Mouse (Mus musculus): ENCODE measurements around the gene 1500011B03Rik. TPM values are rescaled to one million over a fixed set of nuclear protein-coding genes. Genes with fewer than 3 reads are reported as not detected.
A peak's percentile ranks its signal among the peaks of the same experiment; 100 is the strongest.

1500011B03Rik gene
- polyA plus RNA-seq, 1 experiment from 2014 or later, result 62.7 TPM

GRCm38 (mm10) chr5:114818124-114818523 lies 5.1 kb downstream of the 1500011B03Rik start:
- no peak for ATAC-seq (replicated peaks; ENCODE audit: insufficient number of reproducible peaks, low FRiP score, low TSS enrichment)
- 70% methylated on average over 10 of the region's 11 CpGs for WGBS (ENCODE audit: insufficient replicate concordance)
- no peaks in the 10 kb centered on the region for H3K36me3 ChIP-seq (ENCODE audit: control insufficient read depth, insufficient read depth, low read length)
- no peak overlapping the region for H3K4me3 ChIP-seq (ENCODE audit: low read depth, low read length)
- H3K27me3 ChIP-seq (ENCODE audit: control insufficient read depth, insufficient read depth, low read length), result no peaks in the 10 kb centered on the region
- no peaks in the 10 kb centered on the region for H3K4me1 ChIP-seq (ENCODE audit: control insufficient read depth, insufficient read depth, low read length)
- no peaks in the 10 kb centered on the region for H3K9me3 ChIP-seq (replicated peaks; ENCODE audit: control insufficient read depth, low read length)
- no peak overlapping the region for H3K4me2 ChIP-seq
- no peak overlapping the region for H3K9ac ChIP-seq (ENCODE audit: low read depth, low read length)
- H3K27ac ChIP-seq (ENCODE audit: low read depth, low read length), result no peak overlapping the region

- Histone ChIP-seq H3K9me3 (replicated peaks; ENCODE audit: control insufficient read depth, low read length) (no peaks in the 10 kb centered on the region), H3K27me3 (ENCODE audit: control insufficient read depth, insufficient read depth, low read length) (no peaks in the 10 kb centered on the region), H3K27ac (ENCODE audit: low read depth, low read length) (no peak overlapping the region), H3K4me1 (ENCODE audit: control insufficient read depth, insufficient read depth, low read length) (no peaks in the 10 kb centered on the region), H3K4me3 (ENCODE audit: low read depth, low read length) (no peak overlapping the region), H3K9ac (ENCODE audit: low read depth, low read length) (no peak overlapping the region), H3K36me3 (ENCODE audit: control insufficient read depth, insufficient read depth, low read length) (no peaks in the 10 kb centered on the region), H3K4me2 (no peak overlapping the region)
- no peak for ATAC-seq (replicated peaks; ENCODE audit: insufficient number of reproducible peaks, low FRiP score, low TSS enrichment)
- 66% methylated on average over 6 of the region's 6 CpGs for WGBS (ENCODE audit: insufficient replicate concordance)
Observed at GRCm38 (mm10) chr5:114816599-114816998, 6.7 kb downstream of the 1500011B03Rik start.

- Histone ChIP-seq H3K36me3 (ENCODE audit: control insufficient read depth, insufficient read depth, low read length) (no peaks in the 10 kb centered on the region), H3K4me2 (peak overlapping the region; percentile 73), H3K9ac (ENCODE audit: low read depth, low read length) (peak overlapping the region; percentile 84), H3K27ac (ENCODE audit: low read depth, low read length) (peak overlapping the region; percentile 46; the same call in 1 of the 2 replicates), H3K4me1 (ENCODE audit: control insufficient read depth, insufficient read depth, low read length) (no peaks in the 10 kb centered on the region), H3K4me3 (ENCODE audit: low read depth, low read length) (peak overlapping the region; percentile 84), H3K9me3 (replicated peaks; ENCODE audit: control insufficient read depth, low read length) (no peaks in the 10 kb centered on the region), H3K27me3 (ENCODE audit: control insufficient read depth, insufficient read depth, low read length) (no peaks in the 10 kb centered on the region)
- peak; percentile 88 for ATAC-seq (replicated peaks; ENCODE audit: insufficient number of reproducible peaks, low FRiP score, low TSS enrichment)
- WGBS (ENCODE audit: insufficient replicate concordance), result under 1% methylated on average over 48 of the region's 50 CpGs
Observed at GRCm38 (mm10) chr5:114813525-114814181, 9.6 kb downstream of the 1500011B03Rik start.

GRCm38 (mm10) chr5:114809826-114810225 lies 13.4 kb downstream of the 1500011B03Rik start:
- 83% methylated on average over 5 of the region's 5 CpGs for WGBS (ENCODE audit: insufficient replicate concordance)
- no peak overlapping the region for H3K9ac ChIP-seq (ENCODE audit: low read depth, low read length)
- no peaks in the 10 kb centered on the region for H3K9me3 ChIP-seq (replicated peaks; ENCODE audit: control insufficient read depth, low read length)
- no peak overlapping the region for H3K27ac ChIP-seq (ENCODE audit: low read depth, low read length)
- H3K4me2 ChIP-seq, result no peak overlapping the region
- no peaks in the 10 kb centered on the region for H3K36me3 ChIP-seq (ENCODE audit: control insufficient read depth, insufficient read depth, low read length)
- ATAC-seq (replicated peaks; ENCODE audit: insufficient number of reproducible peaks, low FRiP score, low TSS enrichment), result no peak
- H3K4me1 ChIP-seq (ENCODE audit: control insufficient read depth, insufficient read depth, low read length), result peaks cover 22% of the 10 kb centered on the region
- no peak overlapping the region for H3K4me3 ChIP-seq (ENCODE audit: low read depth, low read length)
- H3K27me3 ChIP-seq (ENCODE audit: control insufficient read depth, insufficient read depth, low read length), result no peaks in the 10 kb centered on the region

GRCm38 (mm10) chr5:114809181-114809756 lies 14.0 kb downstream of the 1500011B03Rik start:
- 0 out of 2 replicates have a peak, but pooled peaks cover 4% of the 10 kb centered on the region for H3K36me3 ChIP-seq (ENCODE audit: control insufficient read depth, insufficient read depth, low read length)
- no peak overlapping the region for H3K4me3 ChIP-seq (ENCODE audit: low read depth, low read length)
- H3K4me2 ChIP-seq, result no peak overlapping the region
- no peaks in the 10 kb centered on the region for H3K27me3 ChIP-seq (ENCODE audit: control insufficient read depth, insufficient read depth, low read length)
- H3K9me3 ChIP-seq (replicated peaks; ENCODE audit: control insufficient read depth, low read length), result no peaks in the 10 kb centered on the region
- 76% methylated on average over 10 of the region's 10 CpGs for WGBS (ENCODE audit: insufficient replicate concordance)
- H3K4me1 ChIP-seq (ENCODE audit: control insufficient read depth, insufficient read depth, low read length), result peaks cover 22% of the 10 kb centered on the region
- no peak overlapping the region for H3K9ac ChIP-seq (ENCODE audit: low read depth, low read length)
- no peak for ATAC-seq (replicated peaks; ENCODE audit: insufficient number of reproducible peaks, low FRiP score, low TSS enrichment)
- no peak overlapping the region for H3K27ac ChIP-seq (ENCODE audit: low read depth, low read length)

GRCm38 (mm10) chr5:114808385-114808784 lies 14.9 kb downstream of the 1500011B03Rik start:
- Histone ChIP-seq H3K9ac (ENCODE audit: low read depth, low read length) (no peak overlapping the region), H3K27ac (ENCODE audit: low read depth, low read length) (no peak overlapping the region)

GRCm38 (mm10) chr5:114807893-114808292 lies 15.4 kb downstream of the 1500011B03Rik start:
- WGBS (ENCODE audit: insufficient replicate concordance), result 60% methylated on average over 6 of the region's 6 CpGs
- peak overlapping the region; percentile 41; the same call in 1 of the 2 replicates for H3K4me2 ChIP-seq
- H3K27me3 ChIP-seq (ENCODE audit: control insufficient read depth, insufficient read depth, low read length), result no peaks in the 10 kb centered on the region
- no peak overlapping the region for H3K4me3 ChIP-seq (ENCODE audit: low read depth, low read length)
- peaks cover 22% of the 10 kb centered on the region for H3K4me1 ChIP-seq (ENCODE audit: control insufficient read depth, insufficient read depth, low read length)
- no peaks in the 10 kb centered on the region for H3K9me3 ChIP-seq (replicated peaks; ENCODE audit: control insufficient read depth, low read length)
- ATAC-seq (replicated peaks; ENCODE audit: insufficient number of reproducible peaks, low FRiP score, low TSS enrichment), result no peak
- peak overlapping the region; percentile 46; the same call in 1 of the 2 replicates for H3K9ac ChIP-seq (ENCODE audit: low read depth, low read length)
- H3K27ac ChIP-seq (ENCODE audit: low read depth, low read length), result peak overlapping the region; percentile 72
- peaks cover 5% of the 10 kb centered on the region; the same call in 1 of the 2 replicates for H3K36me3 ChIP-seq (ENCODE audit: control insufficient read depth, insufficient read depth, low read length)

More at GRCm38 (mm10) chr5:114808385-114808784, 14.9 kb downstream of the 1500011B03Rik start:
- Histone ChIP-seq H3K4me1 (ENCODE audit: control insufficient read depth, insufficient read depth, low read length) (peaks cover 22% of the 10 kb centered on the region), H3K36me3 (ENCODE audit: control insufficient read depth, insufficient read depth, low read length) (0 out of 2 replicates have a peak, but pooled peaks cover 5% of the 10 kb centered on the region), H3K4me3 (ENCODE audit: low read depth, low read length) (no peak overlapping the region), H3K9me3 (replicated peaks; ENCODE audit: control insufficient read depth, low read length) (no peaks in the 10 kb centered on the region), H3K4me2 (no peak overlapping the region), H3K27me3 (ENCODE audit: control insufficient read depth, insufficient read depth, low read length) (no peaks in the 10 kb centered on the region)
- 77% methylated on average over 8 of the region's 8 CpGs for WGBS (ENCODE audit: insufficient replicate concordance)
- ATAC-seq (replicated peaks; ENCODE audit: insufficient number of reproducible peaks, low FRiP score, low TSS enrichment), result no peak

- Histone ChIP-seq H3K27me3 (ENCODE audit: control insufficient read depth, insufficient read depth, low read length) (no peaks in the 10 kb centered on the region), H3K4me3 (ENCODE audit: low read depth, low read length) (no peak overlapping the region), H3K36me3 (ENCODE audit: control insufficient read depth, insufficient read depth, low read length) (peaks cover 5% of the 10 kb centered on the region; the same call in 1 of the 2 replicates), H3K4me1 (ENCODE audit: control insufficient read depth, insufficient read depth, low read length) (peaks cover 22% of the 10 kb centered on the region), H3K9ac (ENCODE audit: low read depth, low read length) (peak overlapping the region; percentile 46; the same call in 1 of the 2 replicates), H3K27ac (ENCODE audit: low read depth, low read length) (peak overlapping the region; percentile 72), H3K9me3 (replicated peaks; ENCODE audit: control insufficient read depth, low read length) (no peaks in the 10 kb centered on the region), H3K4me2 (peak overlapping the region; percentile 41)
- 20% methylated on average over 8 of the region's 8 CpGs for WGBS (ENCODE audit: insufficient replicate concordance)
- no peak for ATAC-seq (replicated peaks; ENCODE audit: insufficient number of reproducible peaks, low FRiP score, low TSS enrichment)
Observed at GRCm38 (mm10) chr5:114807468-114807867, 15.8 kb downstream of the 1500011B03Rik start.

All from heart, embryonic 11.5 days (tissue).